Mouse (Mus musculus) forebrain, embryonic 11.5 days (tissue): Measurements from ENCODE around the gene Cachd1. TPM values are rescaled to one million over a fixed set of nuclear protein-coding genes. Genes with fewer than 3 reads are reported as not detected.

Experiments used
- ATAC-seq: fragments of 200-750 bp; cut with Nextera tagmentation; replicated peaks from 2 replicates; pipeline ENCODE4 v1.8.0; 2017; ENCODE audit warnings: moderate TSS enrichment; ENCODE audit not compliant: low FRiP score
- DNase-seq: peaks from one replicate; pipeline ENCODE4 v3.0.0-alpha.2; 2017; ENCODE audit warnings: low spot score
- H3K27ac ChIP-seq: fragments of 300-500 bp; sonication (generic); 2 replicates; pipeline ENCODE4 v1.5.1; 2014; ENCODE audit warnings: low read depth, low read length
- H3K27me3 ChIP-seq: fragments of 300-500 bp; sonication (generic); 2 replicates; pipeline ENCODE4 v1.6.1; 2014; ENCODE audit warnings: mild to moderate bottlenecking, low read length, mixed read lengths; ENCODE audit not compliant: control insufficient read depth, insufficient read depth
- H3K36me3 ChIP-seq: fragments of 300-500 bp; sonication (generic); 2 replicates; pipeline ENCODE4 v1.6.1; 2014; ENCODE audit warnings: mild to moderate bottlenecking, low read length, moderate library complexity, mixed read lengths; ENCODE audit not compliant: control insufficient read depth, insufficient read depth
- H3K4me1 ChIP-seq: fragments of 300-500 bp; sonication (generic); replicated peaks from 2 replicates; pipeline ENCODE4 v1.6.1; 2014; ENCODE audit warnings: low read length, mixed read lengths; ENCODE audit not compliant: control insufficient read depth, insufficient read depth
- H3K4me2 ChIP-seq: fragments of 300-500 bp; sonication (generic); 2 replicates; pipeline ENCODE4 v1.6.1; 2014; ENCODE audit warnings: low read depth, mild to moderate bottlenecking, low read length, moderate library complexity, mixed read lengths; ENCODE audit not compliant: severe bottlenecking
- H3K4me3 ChIP-seq: fragments of 300-500 bp; sonication (generic); 2 replicates; pipeline ENCODE4 v1.5.1; 2014; ENCODE audit warnings: low read depth, low read length
- H3K9ac ChIP-seq: fragments of 300-500 bp; sonication (generic); 2 replicates; pipeline ENCODE4 v1.6.1; 2014; ENCODE audit warnings: low read length
- H3K9me3 ChIP-seq: fragments of 300-500 bp; sonication (generic); 2 replicates; pipeline ENCODE4 v1.6.1; 2016; ENCODE audit warnings: low read length, mixed read lengths; ENCODE audit not compliant: control insufficient read depth
- WGBS: fragments of 180-500 bp; shearing (Covaris S2); extraction: QIAGEN DNeasy Blood & Tissue Kit; methylation state at CpG from one replicate; pipeline ENCODE4 v1.1.7; 2014; 5-methylcytosine and 5-hydroxymethylcytosine counted together
- polyA plus RNA-seq: library from polyadenylated mRNA; unstranded; fragments of >200 nt; fragmentation: Nextera tagmentation; extraction: Ambion mirVana; gene quantifications from 2 replicates; pipeline ENCODE4 v1.2.1, GENCODE M21; 2014

The Cachd1 gene
- polyA plus RNA-seq = 45.3 and 50.2 TPM in 2 replicates

DNA sequence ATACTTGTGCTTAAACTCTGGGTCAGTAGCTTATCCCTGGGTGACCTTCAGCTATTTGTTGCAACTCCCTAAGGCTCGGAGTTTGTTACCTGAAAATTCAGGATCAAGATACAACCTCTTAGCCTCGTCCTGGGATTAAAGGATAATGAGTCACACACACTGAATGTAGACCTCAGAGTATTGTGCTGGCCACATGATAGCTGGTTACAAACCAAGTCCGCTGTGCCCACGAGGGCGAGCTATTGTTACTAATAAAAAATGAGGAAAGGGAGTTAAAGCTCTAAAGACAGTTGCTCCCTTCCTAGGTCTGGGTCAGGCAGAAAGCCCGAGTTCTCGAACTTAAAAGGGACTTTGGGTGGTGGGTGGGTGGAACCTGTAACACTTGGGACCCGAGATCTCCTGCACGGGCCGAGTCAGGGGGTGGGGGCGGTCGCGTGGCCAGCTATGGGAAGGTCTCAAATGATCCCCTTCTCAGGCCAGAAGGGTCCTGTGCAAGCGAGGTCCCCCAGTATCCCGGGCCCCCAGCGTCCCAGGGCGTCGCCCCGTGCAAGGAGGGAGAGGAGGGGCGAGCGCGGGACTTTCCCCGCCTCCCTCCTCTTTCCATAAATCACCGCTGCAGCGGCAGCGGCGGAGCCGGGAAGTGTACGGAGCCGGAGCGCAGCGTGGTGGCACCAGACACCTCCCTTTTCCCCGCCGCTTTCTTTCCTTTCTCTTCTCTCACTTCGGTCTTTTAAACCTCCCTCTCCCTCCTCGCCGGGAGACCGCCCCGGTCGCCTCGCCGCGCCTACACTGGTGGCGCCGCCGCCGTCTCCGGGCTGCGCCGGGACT is at the start of gene Cachd1:
Gene Cachd1 (plus strand): TSS at position 633 of the 828 bp plus-strand sequence.
- peaks cover 13% of the 10 kb centered on the region; the same call in 1 of the 2 replicates for H3K4me1 ChIP-seq
- H3K9me3 ChIP-seq = no peaks in the 10 kb centered on the region
- H3K9ac ChIP-seq = peak within 1 kb of the TSS; percentile 96
- ATAC-seq = peak; percentile 82
- DNase-seq = peak; percentile 85
- H3K36me3 ChIP-seq = no peaks in the 10 kb centered on the region
- H3K4me2 ChIP-seq = peak within 1 kb of the TSS; percentile 80
- H3K27me3 ChIP-seq = no peaks in the 10 kb centered on the region; the same call in 1 of the 2 replicates
- peak within 1 kb of the TSS; percentile 89 for H3K4me3 ChIP-seq
- peak within 1 kb of the TSS; percentile 83 for H3K27ac ChIP-seq
- 1% methylated on average over 43 of the region's 50 CpGs for WGBS

GRCm38 (mm10) chr4:100728896-100729479 is 47.5 kb upstream of the Cachd1 start:
- no peak for ATAC-seq

DNA sequence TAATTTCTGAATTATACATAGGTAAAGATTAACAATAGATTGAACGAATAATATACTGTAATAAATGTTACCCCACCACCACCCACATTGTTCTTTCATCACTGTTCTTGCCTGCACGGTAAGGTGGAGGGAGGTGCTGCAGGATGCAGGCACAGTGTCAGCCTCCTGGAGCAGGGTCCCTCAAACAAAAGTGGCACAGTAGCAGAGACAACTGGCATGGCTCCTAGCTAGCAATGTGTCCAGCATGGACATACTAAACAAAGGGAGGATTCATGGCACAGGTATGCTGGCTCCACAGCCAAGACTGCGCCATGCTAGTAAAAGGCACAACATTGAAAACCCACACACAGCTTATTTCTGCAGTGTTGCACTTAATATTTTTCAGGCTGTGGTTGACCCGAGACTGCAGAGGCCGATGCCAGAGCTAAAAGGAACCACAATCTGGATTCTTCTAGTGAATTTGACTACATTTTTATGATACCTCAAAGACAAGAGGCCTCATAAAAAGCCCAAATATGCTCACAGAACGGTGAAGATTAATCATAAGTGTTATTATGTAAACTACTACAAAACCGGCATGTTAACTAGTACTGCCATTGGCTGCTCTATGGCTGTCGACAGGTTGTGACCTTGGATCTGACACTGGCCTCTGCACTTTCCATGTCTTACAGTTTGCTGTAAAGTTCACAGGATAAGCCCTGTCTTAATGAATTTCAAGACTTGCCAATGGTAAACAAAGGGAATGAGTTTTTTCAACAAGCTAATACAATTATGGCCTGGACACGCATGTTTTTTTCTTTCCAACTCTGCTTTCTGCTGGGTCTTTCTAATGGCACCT is 41.2 kb upstream of the Cachd1 start:
- Histone ChIP-seq H3K27ac (peak overlapping the region; percentile 67), H3K36me3 (no peaks in the 10 kb centered on the region), H3K4me3 (no peak overlapping the region), H3K27me3 (no peaks in the 10 kb centered on the region), H3K4me2 (no peak overlapping the region), H3K9ac (no peak overlapping the region), H3K9me3 (no peaks in the 10 kb centered on the region), H3K4me1 (peaks cover 4% of the 10 kb centered on the region)
- DNase-seq (no peak), ATAC-seq (peak; percentile 59)
- WGBS = 54% methylated on average over 9 of the region's 9 CpGs

More at GRCm38 (mm10) chr4:100728896-100729479, 47.5 kb upstream of the Cachd1 start:
- Histone ChIP-seq H3K27me3 (no peaks in the 10 kb centered on the region; the same call in 1 of the 2 replicates), H3K4me1 (no peaks in the 10 kb centered on the region), H3K4me3 (no peak overlapping the region), H3K9ac (no peak overlapping the region), H3K27ac (no peak overlapping the region), H3K4me2 (no peak overlapping the region), H3K9me3 (no peaks in the 10 kb centered on the region), H3K36me3 (no peaks in the 10 kb centered on the region)
- 86% methylated on average over 5 of the region's 5 CpGs for WGBS
- no peak for DNase-seq

GRCm38 (mm10) chr4:100735936-100736349 is 40.5 kb upstream of the Cachd1 start:
- 16% methylated on average over 9 of the region's 9 CpGs for WGBS
- Histone ChIP-seq H3K4me3 (no peak overlapping the region), H3K27ac (no peak overlapping the region), H3K4me2 (peak overlapping the region; percentile 15; the same call in 1 of the 2 replicates), H3K4me1 (peaks cover 4% of the 10 kb centered on the region), H3K9me3 (no peaks in the 10 kb centered on the region), H3K36me3 (no peaks in the 10 kb centered on the region), H3K27me3 (no peaks in the 10 kb centered on the region), H3K9ac (no peak overlapping the region)
- DNase-seq (no peak), ATAC-seq (peak; percentile 88)

DNA sequence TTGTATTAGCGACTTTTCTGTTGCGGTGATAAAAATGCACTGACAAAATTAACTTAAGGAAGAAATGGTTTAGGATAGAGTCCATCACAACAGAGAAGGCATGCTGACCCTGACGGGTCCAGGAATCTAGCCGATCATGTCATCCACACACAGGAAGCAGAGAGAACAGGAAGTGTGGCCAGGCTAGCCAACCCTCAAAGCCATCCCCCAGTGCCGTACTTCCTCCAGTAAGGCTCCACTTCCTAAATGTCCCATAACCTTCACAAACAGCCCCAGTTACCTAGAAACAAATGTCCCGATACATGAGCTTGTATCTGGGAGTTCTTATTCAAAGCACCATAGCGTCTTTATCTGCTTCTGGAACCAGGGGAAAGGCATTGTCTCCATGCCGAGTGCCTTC is 32.9 kb upstream of the Cachd1 start:
- no peak overlapping the region for H3K9ac ChIP-seq
- DNase-seq = no peak
- 86% methylated on average over 8 of the region's 8 CpGs for WGBS
- H3K9me3 ChIP-seq = no peaks in the 10 kb centered on the region
- no peak overlapping the region for H3K4me3 ChIP-seq
- no peak overlapping the region for H3K4me2 ChIP-seq
- no peak overlapping the region for H3K27ac ChIP-seq
- H3K27me3 ChIP-seq = no peaks in the 10 kb centered on the region
- no peaks in the 10 kb centered on the region for H3K4me1 ChIP-seq
- ATAC-seq = no peak
- no peaks in the 10 kb centered on the region for H3K36me3 ChIP-seq

DNA sequence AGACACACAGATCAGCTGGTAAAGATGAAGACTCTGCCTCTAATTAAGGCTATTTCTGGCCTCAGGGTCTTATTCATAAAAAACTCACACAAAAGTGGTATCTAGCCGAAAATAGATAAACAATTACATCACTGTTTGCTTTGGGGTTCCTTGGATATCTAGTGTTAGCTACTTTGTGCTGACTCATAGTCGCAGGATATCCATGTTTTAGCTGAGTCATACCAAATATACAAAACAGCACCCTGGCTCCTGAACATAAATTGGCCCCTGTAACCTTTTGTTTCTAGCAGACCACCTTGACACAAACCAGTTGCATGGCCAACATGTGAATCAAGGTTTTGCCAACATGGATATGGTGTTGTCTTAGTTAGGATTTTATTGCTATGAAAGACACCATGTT is 24.2 kb upstream of the Cachd1 start:
- Histone ChIP-seq H3K27me3 (no peaks in the 10 kb centered on the region), H3K9me3 (no peaks in the 10 kb centered on the region), H3K36me3 (no peaks in the 10 kb centered on the region), H3K4me3 (no peak overlapping the region), H3K4me2 (no peak overlapping the region), H3K9ac (no peak overlapping the region), H3K27ac (no peak overlapping the region), H3K4me1 (no peaks in the 10 kb centered on the region)
- no peak for DNase-seq
- WGBS = 86% methylated on average over 2 of the region's 2 CpGs
- ATAC-seq = no peak

- H3K27ac ChIP-seq = no peak overlapping the region
- DNase-seq = no peak
Measured at GRCm38 (mm10) chr4:100755632-100756031, 20.8 kb upstream of the Cachd1 start.

GRCm38 (mm10) chr4:100756499-100756898 is 20.0 kb upstream of the Cachd1 start:
- DNase-seq (no peak), ATAC-seq (no peak)
- H3K27me3 ChIP-seq = no peaks in the 10 kb centered on the region
- no peaks in the 10 kb centered on the region for H3K9me3 ChIP-seq
- H3K36me3 ChIP-seq = no peaks in the 10 kb centered on the region
- H3K4me1 ChIP-seq = no peaks in the 10 kb centered on the region
- no peak overlapping the region for H3K4me2 ChIP-seq
- no peak overlapping the region for H3K4me3 ChIP-seq
- no peak overlapping the region for H3K9ac ChIP-seq
- H3K27ac ChIP-seq = no peak overlapping the region

More at GRCm38 (mm10) chr4:100755632-100756031, 20.8 kb upstream of the Cachd1 start:
- H3K4me1 ChIP-seq = no peaks in the 10 kb centered on the region
- H3K27me3 ChIP-seq = no peaks in the 10 kb centered on the region
- no peak for ATAC-seq
- no peaks in the 10 kb centered on the region for H3K9me3 ChIP-seq
- no peak overlapping the region for H3K4me3 ChIP-seq
- H3K9ac ChIP-seq = no peak overlapping the region
- no peak overlapping the region for H3K4me2 ChIP-seq
- no peaks in the 10 kb centered on the region for H3K36me3 ChIP-seq
- WGBS = 83% methylated on average over 8 of the region's 8 CpGs
